Mouse (Mus musculus) spleen, postnatal 4 days (tissue): ENCODE data around the gene Pik3cb.

Source experiments
- DNase-seq, 2 experiments: peaks; one replicate each; pipeline ENCODE4 v3.0.0; 2022; ENCODE audit warnings: low spot score in 2 of 2

Gene Pik3cb

GRCm38 (mm10) chr9:99001326-99001725 lies 139.1 kb downstream of the Pik3cb start:
- no peak for DNase-seq

GRCm38 (mm10) chr9:98999881-99000339 lies 140.5 kb downstream of the Pik3cb start:
- DNase-seq = no peak

DNA sequence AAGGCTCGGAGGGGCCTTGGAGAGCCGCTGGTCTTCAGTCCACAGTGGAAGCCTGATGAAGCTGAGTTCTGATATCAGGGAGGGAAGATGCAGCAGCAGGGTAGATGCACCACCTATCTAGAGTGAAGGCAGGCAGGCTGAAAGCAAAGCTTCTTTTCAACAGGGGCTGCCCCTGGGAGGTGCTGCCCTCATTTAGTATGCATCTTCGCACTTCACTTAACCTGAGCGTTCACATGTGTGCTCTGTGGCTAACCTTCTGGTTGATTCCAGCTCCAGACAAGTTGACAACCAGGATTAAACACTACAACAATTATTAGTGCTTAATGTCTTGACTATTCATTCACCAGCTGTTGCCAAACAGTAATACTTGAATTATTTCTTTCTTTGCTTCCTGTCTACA lies 146.3 kb downstream of the Pik3cb start:
- DNase-seq = no peak

DNA sequence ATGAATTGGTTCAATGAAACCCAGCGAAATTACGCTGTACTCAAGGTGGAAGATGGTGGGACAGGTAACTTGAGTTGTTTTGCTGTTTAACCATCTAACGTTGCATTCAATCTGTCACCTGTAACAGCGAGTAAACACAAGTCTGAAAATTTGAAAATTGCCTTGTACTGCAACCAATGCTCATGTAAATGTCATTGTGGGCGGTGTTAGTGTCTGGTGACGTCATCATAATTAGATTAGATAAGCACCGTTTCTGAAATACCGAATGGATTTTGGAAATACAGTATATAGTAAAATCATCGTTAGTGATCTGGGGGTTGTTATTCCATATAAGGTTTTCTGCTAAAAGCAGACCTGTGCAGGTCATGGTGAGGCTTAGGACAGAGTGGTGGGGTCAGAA lies 153.3 kb downstream of the Pik3cb start:
- DNase-seq = no peak
